Mouse (Mus musculus): ENCODE results near the gene Plce1.

DNA sequence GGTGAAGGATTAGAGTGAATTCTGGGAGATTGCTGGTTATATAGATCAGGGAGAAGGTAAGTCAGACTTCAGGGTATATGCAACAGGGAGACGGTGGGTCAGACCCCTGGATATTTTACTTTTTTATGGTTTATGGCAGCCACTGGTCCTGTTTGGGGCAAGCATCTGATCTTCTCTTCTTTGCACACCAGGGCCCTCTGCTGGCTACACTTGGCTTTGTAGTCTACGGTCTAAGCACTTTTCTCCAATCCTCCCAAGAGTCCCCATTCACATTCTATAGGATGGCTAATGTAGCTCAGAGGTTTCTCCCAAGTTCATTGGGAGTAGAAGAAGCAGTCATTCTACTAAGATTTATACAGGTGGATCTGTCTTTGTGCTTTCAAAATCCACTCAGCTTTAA, 228.5 kb downstream of the Plce1 start:
- TF ChIP-seq CTCF (IDR thresholded peaks at IDR 0.05; ENCODE audit: low read depth): no peak
- TF ChIP-seq EP300 (IDR thresholded peaks at IDR 0.05; ENCODE audit: low read depth): no peak

Data from liver, embryonic 14.5 days (tissue).